Mouse (Mus musculus) embryo, embryonic 11.5 days (tissue): ENCODE data around the gene Ddx10.
"Not testable (repeated sequence)": the region's sequence is repeated elsewhere in the genome, so short reads cannot be mapped to it uniquely, and the experiment has no call there.

Experiments
- DNase-seq: peaks from one replicate; pipeline ENCODE4 v3.0.0-alpha.2; 2012; ENCODE audit warnings: low read depth, low spot score

The Ddx10 gene

DNA sequence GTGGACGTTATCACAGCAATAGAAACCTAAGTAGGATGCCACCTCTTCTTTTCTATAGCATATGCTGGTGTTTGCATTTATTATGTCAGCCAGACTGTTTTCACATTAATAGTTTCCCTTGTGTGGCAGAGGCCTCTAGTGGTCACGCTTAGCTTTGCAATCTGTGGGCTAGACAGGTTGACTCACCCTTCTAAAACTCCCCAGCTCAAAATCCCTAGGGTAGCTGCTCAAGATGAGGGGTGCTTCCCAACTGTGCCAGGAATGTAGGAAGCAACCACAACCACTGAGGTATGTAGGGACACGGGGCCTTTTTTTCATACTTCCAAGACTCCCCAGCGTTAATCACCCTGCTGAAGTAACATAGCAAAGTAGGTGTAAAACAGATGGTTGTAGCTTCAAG, 103.6 kb downstream of the Ddx10 start:
- peak; percentile 31 for DNase-seq

DNA sequence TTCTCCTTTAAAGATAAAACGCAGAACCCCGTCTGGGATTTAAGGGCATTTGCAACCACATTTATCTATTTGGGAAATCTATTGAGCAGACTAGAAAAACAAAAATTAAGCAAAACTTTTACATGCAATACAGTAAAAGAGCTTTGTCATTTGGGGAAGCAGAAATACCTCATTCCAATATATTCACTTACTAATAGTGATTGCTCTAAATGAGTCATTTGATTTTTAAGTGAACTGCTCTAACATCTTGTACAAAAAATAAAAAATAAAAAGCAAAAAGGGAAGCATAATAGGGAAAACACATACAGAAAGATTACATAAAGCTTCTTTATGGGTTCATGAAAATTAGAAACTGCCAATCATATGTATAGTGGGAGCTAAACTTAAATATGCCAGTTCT, 104.3 kb downstream of the Ddx10 start:
- no peak for DNase-seq

DNA sequence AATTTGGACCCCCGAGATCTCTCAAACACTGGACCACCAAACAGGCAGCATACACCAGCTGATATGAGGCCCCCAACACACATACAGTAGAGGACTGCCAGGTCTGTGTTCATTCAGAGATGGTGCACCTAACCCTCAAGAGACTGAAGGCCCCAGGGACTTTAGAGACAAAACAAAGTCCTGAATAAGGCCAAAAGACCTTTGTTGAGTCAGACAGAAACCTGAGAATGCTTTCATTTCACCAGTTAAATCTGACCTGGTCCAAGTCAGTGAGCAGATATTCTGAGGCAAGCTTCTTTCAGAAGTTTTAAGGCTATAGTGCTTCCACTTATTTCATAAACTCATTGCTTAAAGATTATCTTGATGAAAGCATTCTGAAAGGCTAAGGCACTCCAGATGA, 105.4 kb downstream of the Ddx10 start:
- DNase-seq, result not testable (repeated sequence)

DNA sequence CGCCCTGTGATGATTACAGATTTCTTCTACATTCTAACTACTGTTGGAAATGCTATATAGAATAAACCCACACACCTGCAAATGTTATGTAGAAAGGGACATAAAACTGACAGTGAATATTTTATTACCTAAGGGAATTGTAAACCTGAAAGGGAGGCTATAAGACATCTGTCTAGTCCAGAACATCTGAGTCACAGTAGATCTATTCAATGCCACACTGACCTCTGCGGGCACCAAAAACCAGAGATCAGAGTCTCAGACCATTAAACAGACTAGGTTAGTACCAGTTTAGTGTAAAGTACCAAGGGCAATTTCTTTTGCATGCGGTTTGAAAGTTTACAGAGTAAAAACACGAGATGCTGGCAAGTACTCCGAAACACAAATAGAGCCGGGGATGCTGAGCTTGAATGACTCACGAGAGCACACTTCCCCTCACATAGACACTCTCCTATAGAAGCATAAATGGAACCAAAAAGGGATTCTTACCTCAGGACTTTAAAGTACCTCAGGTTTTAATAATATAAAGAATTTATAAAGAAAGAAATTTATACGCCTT, 107.2 kb downstream of the Ddx10 start:
- no peak for DNase-seq

DNA sequence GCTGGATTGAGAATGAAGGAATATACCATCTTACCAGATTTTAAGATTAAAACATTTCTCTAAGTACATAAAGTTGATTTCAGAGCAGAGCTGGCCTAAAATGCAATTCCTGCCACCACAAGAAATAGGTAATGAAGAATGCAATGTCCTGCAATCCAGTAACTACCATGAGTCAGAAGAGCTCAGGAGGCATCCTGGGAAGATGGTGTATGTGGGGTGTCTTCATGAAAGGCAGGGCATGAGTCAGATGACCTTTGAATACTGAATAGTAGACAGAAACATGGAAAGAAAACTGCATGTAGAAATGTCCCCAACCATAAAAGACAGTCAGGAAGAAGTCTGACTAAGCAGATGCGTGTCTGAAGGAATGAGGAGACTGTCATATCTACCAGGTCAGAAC, 115.0 kb downstream of the Ddx10 start:
- no peak for DNase-seq

DNA sequence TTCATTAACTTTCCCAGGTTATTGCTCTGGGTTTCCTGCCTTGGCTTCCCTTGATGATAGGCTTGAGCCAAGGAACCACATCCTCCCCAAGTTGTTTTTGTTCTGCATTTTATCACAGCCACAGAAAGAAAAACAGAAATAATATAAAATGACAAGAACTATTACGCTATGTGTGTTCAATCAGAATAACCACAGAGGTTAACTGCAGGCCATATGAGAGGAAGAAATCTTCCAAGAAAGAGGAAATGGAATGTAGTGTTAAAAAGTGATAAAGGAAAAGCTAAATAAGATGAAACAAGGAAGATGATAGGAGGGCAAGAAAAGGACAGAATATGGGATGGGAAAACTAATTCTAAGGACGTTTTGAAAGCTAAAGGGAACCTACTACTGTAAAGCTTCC, 117.4 kb downstream of the Ddx10 start:
- no peak for DNase-seq

DNA sequence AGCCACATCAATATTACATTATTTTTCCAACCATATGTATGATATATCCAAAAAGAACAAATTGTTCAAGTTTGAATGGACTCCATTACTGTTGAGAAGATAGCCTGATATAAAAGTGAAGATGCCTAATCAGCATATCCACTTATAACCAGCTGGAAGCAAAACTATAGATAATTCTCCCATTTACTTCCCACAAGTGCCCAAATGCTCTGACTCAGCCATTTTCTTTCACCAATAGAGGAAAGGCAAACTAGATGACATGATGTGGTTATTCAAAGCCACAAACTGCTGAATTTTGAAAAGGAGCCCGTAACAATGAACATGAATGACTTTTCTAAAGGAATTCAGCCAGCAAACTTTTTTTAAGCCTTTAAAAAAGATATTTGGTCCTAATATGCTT, 146.8 kb downstream of the Ddx10 start:
- DNase-seq, result no peak

DNA sequence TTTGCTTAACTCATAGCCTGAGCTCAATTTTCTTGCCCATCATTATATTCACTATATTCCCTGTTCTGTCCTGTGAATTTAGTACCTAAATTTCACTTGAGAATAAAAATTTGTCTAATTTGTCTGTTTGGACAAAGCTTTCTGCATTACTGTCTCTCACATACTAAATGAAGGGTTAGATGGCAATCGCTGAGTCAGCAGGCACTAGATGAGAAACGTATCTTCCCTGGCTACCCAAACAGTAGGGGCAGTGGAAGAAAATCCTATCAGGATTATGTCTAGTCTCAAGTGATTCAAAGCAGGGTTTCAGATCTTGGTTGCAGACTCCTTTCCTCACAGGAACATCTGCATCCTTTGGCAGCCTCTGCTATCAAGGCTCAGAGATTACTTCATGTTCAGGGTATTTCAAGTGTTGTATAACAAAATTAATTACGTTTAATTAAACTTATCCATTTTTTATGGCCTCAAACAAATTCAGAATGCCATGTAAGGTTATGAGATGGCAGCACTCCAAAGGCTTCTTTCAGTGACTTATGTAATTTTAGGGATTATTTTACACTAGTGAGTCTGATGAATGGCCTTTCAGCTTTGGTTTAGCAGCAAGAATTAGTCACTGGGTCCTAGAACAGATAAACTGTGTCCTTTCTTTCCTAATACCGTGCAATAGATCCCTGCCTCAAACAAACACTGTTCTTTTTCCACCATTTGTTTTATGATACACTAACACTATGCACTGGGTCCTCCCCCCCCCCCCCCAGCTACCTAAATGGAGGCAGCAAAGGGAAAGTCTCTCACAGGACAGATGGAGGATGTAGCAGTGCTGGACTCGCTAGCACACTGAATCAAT, 152.3 kb downstream of the Ddx10 start:
- no peak for DNase-seq

DNA sequence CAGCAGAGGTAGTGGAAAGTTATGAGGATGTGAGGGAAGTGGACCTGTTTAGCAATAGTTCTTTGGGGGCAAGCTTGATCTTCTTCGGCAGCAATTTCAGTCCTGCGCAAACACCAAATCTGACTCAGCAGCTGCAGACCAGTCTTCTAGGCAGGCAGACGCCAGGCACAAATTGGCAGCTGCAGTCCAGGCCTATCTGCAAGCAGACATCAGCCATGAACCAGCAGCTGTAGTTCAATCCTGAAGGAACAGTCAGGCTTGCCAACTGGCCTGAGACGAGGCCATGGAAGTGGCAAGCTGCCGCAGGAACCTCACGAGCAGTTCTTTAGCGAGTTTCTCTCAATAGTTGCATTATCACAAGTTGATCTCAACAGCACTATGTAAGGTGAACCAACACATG, 153.3 kb downstream of the Ddx10 start:
- no peak for DNase-seq

DNA sequence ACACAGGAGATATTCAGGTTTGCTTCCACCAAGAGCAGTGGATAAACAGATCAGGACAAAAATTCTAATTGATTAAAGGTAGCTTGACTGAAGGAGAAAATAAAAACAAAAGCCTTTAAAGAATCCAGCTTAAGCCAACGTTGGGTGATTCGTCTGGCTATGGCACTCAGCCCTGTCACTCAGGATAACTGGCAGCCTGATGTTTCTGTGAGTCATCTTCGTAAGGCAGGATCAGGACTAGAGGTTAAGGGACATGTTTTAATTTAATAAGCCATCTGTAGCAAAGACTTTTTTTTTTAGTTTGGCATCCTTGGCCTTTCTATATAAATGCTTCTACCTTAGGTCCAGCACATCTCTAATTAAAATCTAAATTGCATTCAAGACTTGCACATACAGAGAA, 170.2 kb downstream of the Ddx10 start:
- no peak for DNase-seq

DNA sequence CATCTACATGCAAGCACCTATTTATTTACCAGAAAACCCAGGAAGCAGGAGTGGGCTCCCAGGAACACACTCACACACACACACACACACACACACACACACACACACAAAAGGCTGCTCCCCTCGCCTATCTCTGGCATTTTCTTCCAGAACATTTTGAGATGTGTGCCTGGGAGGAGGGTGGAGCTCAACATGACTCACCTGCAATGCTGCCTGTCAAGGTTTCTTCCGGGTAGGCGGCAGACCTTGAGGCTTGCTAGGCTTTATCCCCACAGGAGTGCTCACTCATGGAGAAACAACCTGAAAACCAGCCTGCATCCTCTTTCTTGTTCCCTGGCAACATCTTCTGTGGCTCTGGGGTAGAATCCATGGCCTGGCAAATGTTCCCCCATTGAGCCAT, 171.9 kb downstream of the Ddx10 start:
- DNase-seq, result no peak

DNA sequence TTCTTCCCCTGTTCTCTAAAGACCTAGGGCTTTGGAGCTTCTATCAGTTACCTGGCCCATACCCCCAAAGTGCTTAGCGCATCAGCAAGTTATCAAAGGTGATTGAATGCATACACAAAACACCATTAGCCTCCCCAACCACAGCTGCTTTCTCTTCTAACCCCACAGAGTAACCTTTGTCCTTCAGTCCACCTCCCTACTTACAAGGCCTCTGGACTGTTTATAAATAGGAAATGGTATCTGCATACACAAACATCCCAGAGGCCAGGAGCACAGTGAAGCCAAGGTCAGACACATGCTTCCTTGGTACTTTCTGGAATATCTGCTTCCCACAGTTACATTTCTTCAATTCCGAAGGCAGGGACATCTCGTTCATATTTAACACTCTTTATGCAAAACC, 173.4 kb downstream of the Ddx10 start:
- DNase-seq, result no peak

DNA sequence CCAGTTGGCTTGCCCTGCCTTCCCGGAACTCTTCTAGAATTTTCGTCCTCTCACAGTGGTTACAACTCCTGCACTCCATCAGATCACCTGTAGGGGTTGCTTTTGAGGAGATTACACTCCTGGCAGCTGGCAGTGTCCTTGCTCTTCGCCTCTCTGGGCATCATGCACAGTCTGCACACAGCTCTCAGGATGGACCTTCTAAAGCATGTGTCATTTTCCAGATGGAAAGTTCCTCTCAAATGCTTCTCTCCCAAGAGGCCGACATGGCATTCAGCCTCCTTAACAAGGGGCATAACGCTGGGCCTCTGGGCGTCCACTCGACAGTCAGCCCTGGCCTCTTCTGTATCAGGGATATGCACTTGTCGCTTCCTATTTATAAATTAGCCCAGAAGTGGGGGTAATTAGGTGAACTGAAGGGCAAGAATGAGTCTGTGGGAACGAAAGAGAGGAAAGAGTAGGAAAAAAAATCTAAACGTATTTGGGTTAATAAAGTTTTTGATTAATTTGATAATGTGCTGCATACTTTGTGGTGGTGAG, 174.2 kb downstream of the Ddx10 start:
- DNase-seq, result no peak

DNA sequence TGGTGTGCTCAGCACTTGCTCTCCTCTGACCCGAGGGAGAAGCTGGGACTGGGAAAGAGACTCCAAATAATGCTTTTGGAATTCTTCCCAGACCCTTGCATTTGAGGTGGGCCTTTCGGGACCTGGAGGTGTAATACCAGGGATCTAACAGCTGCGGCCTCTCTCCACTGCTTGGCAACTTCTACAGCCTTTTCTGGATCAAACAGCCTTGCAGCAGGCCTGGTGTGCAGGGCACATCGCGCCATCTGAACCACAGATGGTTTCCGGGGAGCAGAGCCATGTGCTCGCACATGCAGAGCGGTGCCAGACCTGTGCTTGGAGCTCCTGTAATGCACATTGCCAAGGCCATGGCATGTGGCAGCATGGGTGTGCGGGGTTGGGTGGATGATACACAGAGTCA, 175.8 kb downstream of the Ddx10 start:
- no peak for DNase-seq

DNA sequence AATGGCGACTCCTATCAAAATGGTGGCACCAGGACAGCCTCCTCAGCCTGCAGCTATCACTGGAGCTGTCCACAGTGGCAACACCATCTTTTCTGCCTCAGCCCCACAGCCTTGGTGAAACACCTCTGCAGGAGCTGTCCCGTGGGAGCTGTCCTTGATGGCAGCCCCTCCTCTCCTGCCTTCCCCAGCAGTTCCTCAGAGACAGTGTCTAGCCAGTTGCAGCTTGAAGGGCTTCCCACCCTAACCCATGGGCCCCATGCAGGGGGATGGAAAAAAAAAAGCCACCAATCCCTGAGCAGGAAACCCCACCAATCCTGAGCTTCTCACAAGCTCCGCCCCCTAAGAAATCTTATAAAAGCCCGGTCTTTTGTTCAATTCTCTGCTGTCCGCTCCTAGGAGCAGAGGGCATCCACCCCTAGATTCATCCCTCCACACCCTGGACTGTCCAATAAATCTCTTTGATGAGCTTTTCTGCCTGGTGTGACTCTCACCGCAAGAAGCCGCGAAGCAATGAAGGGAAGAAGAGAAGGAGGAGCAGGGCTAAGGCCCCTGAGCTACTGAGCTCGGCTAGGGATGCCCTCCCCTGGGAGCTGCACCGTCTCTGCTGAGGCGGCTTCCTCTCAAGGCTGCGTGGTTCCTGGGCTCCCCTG, 176.9 kb downstream of the Ddx10 start:
- DNase-seq, result no peak

DNA sequence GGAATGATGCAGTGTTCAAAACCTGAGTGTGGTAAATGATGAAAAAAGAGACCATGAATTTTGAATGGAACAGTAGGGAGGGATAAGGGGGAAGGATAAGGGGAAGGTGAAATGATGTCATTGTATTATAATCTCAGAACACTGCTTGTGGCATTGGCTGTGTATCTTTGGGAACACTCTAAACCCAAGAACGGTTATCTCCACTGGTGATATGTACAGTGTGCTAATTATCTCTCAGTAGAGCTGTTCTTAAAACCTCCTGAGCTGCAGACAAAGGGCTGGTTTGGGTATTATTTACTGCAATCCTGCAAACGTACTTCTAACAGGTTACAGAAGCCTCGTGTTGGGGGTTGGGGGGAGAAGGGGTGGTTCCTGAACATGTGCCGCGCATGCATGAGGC, 179.7 kb downstream of the Ddx10 start:
- no peak for DNase-seq

DNA sequence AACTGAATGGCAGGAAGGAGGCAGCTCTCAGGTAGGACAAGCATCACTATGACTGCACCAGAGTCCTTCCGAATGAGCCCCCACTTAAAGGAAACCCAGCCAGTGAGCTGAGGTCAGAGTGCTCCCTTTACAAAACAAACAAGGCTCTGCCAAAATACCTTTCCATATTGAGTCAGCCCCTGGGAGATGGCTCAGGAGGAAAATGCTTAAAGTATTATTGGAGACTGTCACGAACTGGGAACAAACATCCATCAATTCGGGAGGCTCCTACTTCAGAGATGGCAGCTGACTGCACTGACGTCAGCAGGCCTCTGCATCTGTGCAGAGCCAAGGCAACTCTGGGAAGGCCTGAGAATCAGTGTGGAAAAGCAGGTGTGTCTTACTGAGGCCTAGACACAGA, 181.4 kb downstream of the Ddx10 start:
- no peak for DNase-seq

DNA sequence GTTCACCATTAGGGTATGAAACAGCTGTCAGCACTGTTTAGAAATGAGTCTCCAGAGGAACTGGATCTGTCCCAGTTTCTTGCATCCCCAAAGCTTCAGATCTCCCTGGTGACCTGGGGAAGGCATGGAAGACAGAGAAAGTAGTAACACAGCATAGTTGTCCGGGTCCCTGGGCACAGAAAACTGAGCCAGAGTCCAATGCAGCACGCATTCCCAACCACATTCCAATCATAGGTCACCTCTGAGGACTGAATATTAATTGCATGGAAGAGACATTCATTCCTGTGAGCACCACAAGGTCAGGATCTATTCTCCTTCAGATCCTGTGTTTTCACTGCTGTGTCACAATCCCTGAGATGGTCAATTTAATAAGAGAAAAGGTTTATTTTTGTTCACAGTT, 182.8 kb downstream of the Ddx10 start:
- DNase-seq, result no peak

DNA sequence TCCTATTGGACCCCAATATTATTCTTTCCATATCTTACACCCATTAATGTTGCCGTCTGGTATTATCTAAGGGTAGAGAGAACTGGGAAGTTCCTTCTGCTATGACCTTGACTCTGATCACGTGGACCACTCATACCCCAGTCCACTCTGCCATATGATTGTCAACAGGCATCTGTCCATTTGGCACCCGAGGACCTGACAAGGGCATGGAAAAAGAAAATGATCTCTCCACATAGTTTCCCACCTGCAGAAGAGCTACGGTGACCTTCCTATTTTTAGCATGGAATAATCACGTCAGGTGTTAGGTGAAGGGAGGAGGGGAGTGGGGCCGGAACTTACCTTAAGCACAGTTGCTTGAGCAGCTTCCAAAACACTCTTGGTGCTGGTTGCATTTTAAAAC, 183.3 kb downstream of the Ddx10 start:
- no peak for DNase-seq

DNA sequence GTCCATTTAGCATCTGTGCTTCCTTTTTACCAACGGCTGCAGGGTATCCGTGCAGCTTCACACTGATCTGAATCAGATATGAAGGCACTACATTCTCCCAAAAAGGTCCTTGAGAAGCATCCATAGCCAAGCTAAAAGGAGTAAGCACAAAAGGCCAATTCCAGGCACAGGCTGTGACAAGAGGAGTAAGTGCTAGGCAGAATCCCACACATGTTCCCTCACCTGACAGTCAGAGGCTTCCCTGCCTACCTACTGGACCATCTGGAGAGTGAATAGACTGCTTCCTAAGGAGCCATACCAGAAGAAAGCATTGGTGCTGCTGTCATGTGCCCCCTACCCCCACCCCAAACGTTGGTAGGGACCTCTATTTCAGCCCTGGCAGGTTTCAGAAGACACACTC, 192.5 kb downstream of the Ddx10 start:
- DNase-seq, result no peak
